Mouse (Mus musculus) thymus, postnatal 25 days (tissue): ENCODE results near the gene Ebf3.

Source experiments
- DNase-seq: peaks from one replicate; pipeline ENCODE4 v3.0.0; 2022

Gene Ebf3

GRCm38 (mm10) chr7:137311341-137312110 is 2.7 kb downstream of the Ebf3 start:
- DNase-seq = no peak

GRCm38 (mm10) chr7:137310876-137311275 is 3.4 kb downstream of the Ebf3 start:
- no peak for DNase-seq

DNA sequence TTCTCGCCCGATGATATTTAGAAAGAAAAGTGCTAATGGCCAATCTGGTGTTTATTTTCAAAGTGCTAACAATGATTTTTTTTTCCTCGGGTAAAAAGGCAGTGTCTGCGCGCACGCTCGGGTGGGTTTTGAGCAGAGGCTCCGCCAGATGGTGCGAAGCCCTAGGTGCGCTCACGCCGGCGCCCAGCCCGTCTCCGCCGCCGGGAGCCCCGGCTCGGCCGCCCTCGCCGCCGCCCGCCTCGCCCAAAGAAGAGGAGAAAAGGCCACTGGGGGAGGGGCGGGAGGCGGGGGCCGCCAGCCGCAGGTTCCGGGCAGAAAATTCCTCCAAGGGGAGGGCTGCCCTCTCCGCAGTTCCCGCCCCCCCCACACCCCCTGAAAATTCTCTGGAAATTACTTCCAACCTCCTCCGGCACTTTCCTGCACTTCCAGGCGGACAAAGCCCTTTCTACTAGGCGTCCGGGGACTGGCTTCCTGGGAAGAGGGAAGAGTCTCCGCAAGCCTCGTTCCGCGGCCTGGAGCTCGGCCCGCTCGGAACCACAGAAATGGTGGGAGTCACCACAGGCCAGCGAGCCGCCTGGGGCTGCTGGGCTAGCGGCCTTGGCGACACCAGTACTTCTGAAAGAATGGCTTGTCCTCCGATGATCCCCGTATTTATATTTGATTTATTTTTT is 4.0 kb downstream of the Ebf3 start:
- DNase-seq = no peak

- DNase-seq = no peak
Measured at GRCm38 (mm10) chr7:137309071-137310066, 4.9 kb downstream of the Ebf3 start.

GRCm38 (mm10) chr7:137308061-137309060 is 5.9 kb downstream of the Ebf3 start:
- no peak for DNase-seq

DNA sequence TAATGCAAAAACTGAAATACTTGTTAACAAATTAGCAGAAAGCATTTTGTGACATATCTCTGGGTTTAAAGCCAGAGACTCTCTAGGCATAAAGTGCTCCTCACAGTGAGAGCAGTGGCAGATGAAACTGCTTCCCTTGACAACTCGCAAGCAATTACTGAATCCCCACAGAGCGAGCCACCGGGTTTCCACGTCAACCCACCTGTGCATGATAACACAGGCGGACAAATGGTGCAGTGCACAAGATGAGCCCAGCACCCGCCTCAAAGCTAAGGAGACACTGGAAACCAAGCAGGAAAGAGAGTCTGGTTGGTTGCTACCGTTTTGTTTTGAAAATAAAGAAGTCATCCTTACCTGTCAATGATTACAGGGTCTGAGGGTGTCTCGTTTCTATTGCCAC is 7.1 kb downstream of the Ebf3 start:
- DNase-seq = no peak

DNA sequence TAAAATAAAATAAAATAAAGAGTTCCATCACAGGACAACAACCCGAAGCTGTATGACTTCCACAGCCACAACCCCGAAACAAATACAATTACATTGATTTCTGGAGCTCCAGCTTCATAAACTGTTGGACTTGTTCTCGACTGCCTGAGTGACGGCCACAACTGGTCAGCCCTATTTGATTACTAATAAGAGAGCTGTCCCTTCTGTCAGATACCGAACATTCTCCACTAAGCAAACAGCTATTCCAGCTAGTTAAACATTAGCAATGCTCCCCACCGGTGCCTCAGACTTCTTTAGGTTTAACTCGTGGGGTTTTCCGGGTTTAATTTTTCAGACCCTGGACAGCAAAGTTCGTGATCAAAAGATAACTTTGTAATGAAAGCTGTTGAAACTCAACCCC is 8.1 kb downstream of the Ebf3 start:
- no peak for DNase-seq

- no peak for DNase-seq
Measured at GRCm38 (mm10) chr7:137303776-137304171, 10.5 kb downstream of the Ebf3 start.

DNA sequence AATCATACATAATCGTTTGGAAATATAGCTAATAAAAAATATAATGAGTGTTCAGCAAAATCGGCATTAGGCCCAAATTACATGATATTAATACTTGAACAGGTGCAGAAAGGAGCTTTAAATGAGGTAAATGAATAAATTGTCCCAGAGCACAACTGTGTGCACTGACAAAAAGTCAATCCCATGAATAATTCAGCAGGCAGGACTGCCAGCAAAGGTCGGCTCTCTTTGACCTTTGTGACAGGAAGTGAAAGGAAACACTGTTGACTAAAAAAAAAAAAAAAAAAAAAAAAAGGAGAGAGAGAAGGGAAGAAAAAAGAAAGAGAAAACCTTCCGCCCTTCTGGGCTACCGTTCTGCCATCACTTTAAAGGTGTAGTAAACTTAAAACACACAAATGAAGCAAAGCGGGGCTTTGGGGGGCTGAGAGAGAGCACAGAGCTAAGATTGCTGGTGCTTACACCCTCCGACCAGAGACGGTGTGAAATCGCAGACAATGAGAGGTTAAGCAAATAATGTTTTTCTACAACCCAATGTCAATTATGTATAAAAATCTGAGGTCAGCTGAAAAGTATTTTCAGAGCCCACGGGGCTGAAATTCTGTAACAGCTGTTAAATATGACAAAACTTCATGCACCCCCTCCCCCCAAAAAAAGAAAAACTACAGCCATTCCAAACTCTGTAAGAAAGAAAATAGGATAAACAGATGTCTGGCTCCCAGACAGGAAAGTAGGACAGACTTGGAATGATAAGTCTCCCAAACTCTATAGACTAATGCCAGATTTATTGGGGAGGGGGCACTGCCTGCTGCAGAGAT is 11.1 kb downstream of the Ebf3 start:
- DNase-seq = no peak

DNA sequence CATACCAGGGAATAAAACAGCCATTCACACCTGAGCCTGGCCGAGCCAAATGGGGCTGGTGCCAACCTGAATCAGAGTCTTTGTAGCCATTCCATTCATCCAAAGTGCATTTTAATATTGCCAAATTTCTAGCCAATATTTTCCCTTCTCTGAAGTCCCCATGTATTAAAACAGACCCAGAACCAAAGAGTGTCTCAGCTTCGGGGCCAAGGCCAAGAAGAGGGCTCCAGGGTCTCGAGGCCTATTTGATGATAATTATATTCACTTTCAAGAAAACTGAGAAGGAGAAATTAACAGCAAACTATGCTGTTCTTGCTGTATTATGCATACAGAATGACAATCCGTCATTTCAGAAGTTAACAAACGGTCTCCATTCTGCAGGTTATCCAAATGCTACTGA is 12.1 kb downstream of the Ebf3 start:
- no peak for DNase-seq

- no peak for DNase-seq
Measured at GRCm38 (mm10) chr7:137301329-137301751, 12.9 kb downstream of the Ebf3 start.

- DNase-seq = no peak
Measured at GRCm38 (mm10) chr7:137300826-137301225, 13.4 kb downstream of the Ebf3 start.

- no peak for DNase-seq
Measured at GRCm38 (mm10) chr7:137300169-137300568, 14.1 kb downstream of the Ebf3 start.

DNA sequence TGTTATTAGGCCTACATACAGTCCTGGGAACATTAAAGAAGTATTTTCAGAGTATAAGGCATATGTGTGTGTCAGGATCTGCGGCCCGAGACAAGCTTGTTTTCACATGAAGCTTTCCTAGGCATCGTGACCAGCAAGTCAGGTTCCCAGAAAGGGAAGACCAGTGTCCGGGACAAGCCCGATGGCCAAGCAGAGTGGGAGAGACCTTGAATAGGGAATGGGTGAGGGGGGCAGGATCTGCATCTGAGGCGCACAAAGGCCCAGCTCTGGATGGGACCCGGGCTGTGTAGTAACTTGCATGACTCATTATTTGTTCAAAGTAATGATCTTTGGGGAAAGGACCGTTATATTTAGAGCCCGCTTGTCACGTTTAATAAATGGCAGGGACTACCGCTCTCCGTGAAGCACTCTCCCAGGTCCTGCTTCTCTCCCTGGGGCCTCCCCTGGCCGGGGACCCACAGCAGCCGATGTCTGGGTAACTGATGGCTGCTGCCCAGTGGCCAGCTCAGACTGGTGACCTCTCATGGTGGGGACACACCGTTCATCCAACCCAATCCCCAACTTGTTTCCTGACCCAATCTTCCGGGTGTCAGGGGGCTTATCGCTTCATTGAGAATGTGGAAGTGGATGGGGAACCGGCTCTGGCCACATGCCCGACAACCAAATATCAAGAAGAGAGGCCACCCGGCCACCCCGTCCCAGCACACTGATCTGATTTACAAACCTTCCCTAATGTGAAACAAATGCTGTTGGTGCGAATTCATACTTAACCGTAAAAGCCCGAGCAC is 16.5 kb downstream of the Ebf3 start:
- DNase-seq = no peak

GRCm38 (mm10) chr7:137297131-137297530 is 17.1 kb downstream of the Ebf3 start:
- no peak for DNase-seq

DNA sequence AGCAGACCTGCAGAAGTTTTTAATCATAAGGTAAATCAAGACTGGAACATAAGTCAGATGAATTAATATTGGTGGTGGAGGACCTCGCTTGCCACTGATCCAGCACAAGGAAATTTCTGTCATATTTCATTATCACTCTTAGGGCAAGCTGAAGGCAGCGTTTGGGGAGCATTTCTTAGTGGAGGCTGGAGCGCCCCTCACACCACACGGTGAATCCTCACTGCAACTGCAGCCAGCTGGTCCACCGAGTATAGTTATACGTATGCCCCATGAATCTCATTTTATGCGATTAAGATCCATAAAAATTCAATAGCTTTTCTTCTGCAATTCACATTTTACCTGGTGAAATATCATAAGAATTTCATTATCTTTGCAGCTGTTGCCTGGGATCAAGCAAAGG is 18.6 kb downstream of the Ebf3 start:
- DNase-seq = no peak

GRCm38 (mm10) chr7:137294446-137294845 is 19.8 kb downstream of the Ebf3 start:
- DNase-seq = no peak

GRCm38 (mm10) chr7:137289290-137289957 is 24.8 kb downstream of the Ebf3 start:
- peak; percentile 66 for DNase-seq

- no peak for DNase-seq
Measured at GRCm38 (mm10) chr7:137278171-137278570, 36.1 kb downstream of the Ebf3 start.

DNA sequence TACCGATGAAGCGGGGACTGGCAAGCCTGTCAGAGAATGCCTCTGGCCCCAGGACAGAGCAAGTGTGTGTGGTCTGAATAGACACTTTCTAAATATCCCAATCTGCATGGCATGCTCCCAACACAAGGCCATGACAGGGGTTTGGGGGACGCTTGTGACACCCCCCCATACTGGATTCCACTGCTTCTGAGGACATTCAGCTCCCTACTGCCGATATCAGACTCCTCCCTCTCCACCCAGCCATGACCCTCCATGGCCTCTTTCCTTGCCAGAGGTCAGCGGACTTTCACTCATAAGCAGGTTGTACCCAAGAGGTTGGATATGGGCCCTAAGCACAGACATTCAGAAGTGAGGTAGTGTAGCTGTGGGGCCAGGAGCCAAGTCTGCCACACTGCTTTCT is 36.5 kb downstream of the Ebf3 start:
- no peak for DNase-seq
